Mouse (Mus musculus) cerebellum, adult 18-20 months (tissue): ENCODE data around the gene Pjvk.

Experiments used
- DNase-seq, 2 experiments: peaks; one replicate each; pipeline ENCODE4 v3.0.0; 2021

Gene Pjvk

DNA sequence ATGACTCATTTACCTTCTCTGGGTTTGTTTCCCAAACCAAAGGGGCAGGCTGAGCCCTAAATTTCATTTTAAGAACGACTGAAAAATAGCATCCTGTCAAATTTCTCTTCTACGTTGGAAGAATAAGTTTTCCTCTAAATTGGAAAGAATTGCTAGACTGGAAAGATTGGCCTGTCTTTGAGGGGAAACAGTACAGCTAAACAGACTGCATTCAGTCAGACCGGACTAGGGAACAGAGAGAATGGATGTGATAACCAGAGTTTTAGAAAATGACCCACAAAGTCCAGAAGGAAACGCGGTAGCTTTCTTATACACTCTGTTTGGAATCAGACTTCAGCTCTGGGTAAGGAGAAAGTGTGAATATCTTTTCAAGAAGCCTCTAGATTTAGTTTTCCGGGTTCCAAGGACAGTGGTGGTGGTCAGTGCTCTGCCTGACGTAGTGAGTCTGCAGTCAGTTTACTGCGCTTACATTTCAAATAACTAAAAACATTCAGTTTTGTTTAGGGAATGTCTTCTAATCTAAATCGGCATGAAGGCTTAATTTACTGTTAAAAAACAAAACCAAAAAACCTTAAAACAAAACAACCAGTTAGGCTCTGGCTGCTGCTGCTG is 24.0 kb downstream of the Pjvk start:
- DNase-seq, result peak in 1 of 2 experiments; percentile 14

DNA sequence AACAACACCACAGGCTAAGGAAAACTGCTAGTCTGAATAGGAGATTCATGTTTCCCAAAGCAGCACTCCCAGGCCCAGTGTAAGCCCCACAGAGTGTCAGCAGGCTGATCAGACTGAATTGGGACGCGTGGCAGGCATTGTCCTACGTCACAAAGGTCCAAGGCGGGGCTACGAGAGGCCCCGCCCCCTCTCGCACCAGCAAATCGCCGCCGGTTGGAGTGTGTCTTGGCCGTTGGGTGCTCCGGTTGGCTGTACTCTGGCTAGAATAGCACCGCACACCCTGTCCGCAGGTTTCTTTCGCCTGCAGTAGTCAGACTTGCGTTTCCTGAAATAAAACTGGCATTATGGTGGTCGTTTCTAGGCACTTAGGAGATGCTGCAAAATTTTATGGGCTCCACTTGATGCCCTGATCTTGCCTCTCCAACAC is 24.7 kb downstream of the Pjvk start, which contains the start of gene Fkbp7:
Gene Fkbp7 (minus strand): TSS at position 151 of the 427 bp plus-strand sequence.
- DNase-seq, result peak; percentile 87 to 92

DNA sequence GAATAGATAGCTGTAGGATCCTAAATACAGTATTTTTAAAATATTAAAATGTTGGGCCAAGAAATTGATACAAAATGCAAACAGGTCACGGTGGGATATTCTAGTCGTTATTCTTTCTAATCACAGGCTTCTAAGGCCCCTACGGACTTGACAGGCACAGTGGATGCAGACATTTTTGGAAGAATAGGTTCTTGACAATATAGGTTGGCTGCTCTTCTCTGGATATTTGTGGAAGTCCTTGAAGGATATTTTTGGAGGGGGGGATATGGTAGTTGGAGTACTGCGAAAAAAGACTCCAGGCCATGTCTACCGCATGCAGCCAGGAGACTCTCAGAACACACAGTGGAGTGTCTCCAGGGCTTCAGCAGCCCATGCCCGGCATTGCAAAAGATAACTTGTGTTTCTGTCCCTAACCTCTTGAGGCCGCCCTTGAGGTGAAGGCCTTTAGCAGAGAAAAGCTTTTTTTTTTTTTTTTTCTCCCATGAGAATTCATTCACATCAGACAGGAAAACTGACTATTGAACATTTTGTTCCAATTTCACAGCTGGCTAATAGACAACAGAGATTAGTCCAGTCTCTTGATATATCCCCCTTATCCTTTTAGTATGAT is 25.3 kb downstream of the Pjvk start:
- DNase-seq, result peak; percentile 23 to 41

DNA sequence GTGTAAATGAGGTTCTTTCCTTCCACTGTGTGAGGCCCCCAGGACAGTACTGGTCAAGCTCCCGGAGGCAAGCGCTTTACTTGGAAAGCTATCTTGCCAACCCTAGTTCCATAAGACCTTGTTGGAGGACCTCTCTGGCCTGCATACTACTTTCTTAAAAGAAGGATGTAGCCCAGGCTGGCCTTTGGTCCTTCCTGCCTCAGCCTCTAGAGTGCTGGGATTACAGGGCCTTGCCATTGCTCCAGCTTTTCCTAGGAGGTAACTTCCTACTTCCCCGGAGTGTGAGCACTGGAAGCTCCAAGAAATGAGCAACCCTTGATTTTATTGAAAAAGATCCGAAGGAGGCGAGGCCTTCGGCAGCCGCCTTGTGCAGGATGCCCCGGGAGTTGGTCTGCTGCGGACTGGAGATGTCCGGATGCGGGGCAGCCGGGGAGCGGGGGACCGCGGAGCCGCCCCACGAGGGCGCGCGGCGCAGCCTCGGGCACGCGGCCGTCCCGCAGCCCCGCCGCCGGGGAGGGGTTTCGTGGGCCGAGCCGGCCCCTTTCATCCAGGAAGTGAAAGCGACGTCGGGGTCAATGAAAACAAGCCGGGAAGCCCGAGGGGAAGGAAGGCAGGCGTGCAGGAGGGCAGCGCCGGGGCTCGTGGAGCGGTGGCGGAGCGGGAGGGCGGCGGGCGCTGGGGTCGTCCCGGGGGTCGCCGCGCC is 26.6 kb downstream of the Pjvk start, which contains the start of gene Plekha3:
Gene Plekha3 (plus strand): TSS at position 557 of the 703 bp plus-strand sequence.
- peak; percentile 85 to 88 for DNase-seq

DNA sequence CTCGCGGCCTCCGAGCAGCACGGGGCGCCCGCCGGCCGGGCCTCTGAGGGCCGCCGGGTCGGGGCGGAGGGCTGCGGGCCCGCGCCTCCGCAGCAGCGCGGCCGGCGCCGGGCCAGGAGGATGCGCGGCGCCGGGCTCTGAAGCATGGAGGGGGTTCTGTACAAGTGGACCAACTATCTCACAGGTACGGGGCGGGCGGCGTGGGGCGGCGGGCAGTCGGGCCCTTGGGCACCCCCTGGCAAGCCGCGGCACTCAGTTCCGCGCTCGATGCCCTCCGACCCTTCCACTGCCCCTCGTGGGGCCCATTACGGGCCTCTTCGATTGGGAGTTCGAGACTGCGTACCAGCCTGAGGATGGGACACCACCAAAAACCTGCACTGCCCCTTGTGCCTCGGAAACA is 27.2 kb downstream of the Pjvk start:
- peak in 1 of 2 experiments; percentile 27 for DNase-seq

DNA sequence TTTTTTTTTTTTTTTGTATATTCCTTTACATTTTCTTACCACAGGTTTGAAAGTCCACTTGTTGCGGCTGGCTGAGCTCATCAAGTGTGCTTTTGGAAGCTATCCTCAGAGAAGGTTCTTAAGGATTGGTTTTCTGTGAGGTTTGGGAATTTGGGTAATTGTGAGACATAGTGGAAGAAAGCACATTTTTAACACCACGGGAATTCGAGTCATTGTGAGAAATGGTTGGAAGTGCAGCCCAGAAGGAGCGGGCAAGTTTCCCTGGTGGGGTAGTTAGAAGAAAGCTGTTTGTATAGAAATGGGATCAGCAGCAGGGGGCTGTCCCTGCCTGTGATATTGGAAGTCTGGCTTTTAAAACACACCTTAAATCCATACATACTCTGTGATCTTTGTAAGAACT is 27.7 kb downstream of the Pjvk start:
- no peak for DNase-seq

DNA sequence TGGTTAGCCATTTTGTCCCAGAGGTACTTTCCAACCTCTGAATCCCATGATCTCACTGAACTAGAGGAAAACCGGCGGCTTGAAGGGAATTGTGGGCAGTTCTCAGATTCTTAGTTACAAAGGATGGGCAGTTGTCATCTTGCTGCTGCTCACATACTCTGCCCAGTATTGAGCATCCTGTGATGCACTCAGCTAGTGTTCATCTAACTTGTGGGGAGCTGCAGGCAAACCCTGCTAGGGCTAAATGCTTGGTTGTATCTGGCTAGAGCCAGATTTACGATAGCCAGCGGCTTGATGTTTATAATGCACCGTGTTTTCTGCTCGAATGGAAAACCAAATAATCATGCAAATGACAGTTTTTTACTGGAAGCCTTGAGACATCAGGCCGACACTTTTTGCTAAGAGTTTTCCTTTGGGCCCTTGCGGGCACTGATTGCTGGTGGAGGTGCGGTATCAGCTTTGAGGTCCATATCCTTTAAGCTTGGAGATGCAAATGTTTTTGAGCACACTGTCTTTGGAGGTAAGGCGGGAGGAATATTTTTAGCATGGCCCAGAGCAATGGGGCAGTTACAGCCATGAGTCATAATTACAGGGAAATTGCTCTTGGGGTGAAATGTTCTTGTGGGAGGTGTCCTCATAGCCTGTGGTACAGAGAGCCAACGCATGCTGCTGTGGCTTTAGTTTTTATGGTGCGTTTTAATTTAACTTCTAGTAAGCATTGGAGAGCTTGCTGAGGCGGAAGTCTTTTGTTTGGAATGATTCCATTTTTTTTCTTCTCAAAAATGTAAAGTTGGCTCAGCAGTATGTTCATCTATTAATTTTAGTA is 28.3 kb downstream of the Pjvk start:
- DNase-seq, result peak in 1 of 2 experiments; percentile 7

DNA sequence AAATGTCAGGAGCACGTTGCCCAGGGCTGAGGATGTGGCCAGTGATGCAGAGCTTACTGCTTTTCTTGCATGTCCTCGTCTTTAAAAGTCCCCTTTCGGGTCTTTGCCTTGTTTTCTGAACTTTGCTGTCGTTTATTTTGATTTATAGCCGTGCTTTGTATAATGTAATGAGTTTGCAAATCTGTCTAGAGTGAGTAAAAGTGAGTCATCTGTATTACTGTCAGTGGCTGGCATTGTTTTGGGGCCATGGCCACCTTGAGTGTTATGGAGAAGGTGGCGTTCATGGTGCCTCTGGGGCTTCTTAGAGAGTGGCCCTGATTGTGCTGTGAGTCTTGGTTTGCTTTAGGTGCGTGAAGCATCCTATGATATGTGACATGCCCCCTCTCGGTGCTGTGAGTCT is 34.0 kb downstream of the Pjvk start:
- no peak for DNase-seq

DNA sequence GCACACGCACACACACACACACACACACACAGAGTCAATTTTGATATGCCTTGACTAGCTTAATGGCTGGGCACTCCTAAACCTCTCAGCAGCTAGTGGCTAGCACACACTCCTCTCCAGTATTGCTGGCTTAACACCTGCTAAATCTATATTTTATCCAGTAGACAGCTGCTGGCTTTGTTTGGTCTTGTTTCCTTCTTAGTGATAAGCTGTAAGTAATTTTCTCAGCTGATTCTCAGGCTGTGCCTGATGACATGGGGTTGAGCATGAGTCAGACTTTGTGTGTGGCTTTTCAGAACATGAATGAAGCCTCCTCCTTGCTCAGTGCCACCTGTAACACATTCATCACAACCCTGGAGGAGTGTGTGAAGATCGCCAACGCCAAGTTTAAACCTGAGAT is 38.7 kb downstream of the Pjvk start:
- DNase-seq, result no peak

DNA sequence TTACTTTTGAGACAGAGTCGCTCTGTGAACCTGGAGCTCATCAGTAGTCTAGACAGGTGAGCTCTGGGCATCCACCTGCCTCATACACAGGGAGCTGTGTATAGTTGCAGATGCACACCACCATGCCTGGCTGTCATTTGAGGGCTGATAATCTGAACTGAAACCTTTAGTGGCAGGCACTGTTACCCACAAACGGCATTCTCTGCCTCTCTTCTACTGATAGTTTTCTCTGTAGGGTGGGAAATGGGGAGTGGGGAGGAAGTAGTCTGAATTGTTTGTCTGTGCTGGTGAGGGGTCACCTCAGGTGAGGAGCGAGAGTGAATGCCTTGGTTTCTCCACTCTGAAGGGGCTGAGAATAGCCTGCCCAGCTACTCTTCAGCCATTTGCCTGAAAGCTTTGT is 39.3 kb downstream of the Pjvk start:
- no peak for DNase-seq

DNA sequence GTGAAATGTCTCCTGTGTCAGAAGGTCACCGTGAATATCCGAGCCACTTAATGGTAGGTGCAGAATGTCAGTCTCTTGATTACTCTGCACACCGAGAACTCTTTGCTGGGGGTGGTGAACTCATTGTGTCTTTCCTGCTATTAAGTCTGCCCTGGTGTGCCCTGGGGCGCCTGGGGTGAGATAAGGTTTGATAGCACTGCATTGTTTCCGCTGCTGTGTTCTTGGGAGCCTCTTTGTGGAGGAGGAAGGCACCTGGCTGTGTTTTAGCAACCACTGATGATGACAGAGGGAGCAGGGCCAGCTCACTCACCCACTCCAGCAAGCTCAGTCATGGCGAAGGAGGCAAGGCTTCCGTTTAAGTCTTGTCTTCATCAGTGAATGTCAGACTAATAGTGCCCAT is 39.9 kb downstream of the Pjvk start:
- DNase-seq, result no peak

DNA sequence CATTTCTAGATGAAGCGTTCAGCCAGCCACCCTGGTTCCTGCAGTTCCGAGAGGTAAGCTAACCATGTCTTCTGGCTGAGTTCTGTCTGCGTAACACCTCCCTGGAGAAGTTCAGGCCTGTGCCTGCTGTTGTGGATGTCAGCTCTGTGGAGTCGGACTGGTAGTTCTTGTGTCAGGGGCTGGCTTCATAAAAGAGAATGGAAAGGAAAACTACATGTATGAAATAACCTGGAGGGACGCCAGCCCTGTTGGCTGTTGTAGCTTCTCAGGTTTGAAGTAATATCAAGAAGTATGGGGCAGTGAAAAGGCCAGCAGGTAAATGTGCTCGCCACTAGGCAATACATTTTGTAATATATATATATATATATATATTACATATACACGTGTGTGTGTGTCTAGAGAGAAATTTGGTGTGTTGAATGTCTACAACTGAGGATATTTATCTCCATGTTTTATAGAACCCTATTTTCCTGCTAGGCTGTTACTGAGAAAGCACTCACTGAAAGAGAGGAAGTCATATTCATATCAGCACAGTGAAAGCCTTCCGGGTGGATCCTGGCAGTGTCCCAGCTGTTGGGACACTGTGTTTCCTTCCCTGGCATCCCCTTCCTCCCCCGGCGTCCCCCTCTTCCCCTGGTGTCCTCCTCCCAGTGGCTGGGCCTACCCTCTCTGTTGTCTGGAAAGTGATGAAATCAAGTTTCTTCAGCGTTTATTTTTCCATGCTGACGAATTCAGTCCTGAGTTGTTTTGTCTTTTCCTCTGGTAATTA is 42.3 kb downstream of the Pjvk start:
- DNase-seq, result no peak

DNA sequence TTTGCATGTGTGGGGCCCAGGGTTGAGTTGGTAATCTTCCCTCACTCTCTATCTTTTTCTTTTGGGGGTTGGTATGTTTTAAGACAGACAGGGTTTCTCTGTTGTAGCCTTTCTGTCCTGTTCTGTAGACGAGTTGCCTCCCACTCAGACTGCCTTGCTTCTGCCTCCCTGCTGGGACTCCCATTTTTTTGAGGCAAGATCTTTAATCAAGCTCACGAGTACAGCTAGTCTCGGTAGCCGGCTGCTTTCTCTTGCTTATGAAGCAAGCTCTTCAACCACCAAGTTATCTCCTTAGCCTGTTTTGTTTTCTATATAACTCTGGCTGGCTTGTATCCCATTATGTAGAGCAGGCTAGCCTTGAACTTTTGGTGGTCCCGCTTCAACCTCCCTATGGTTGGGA is 45.5 kb downstream of the Pjvk start:
- DNase-seq, result no peak

DNA sequence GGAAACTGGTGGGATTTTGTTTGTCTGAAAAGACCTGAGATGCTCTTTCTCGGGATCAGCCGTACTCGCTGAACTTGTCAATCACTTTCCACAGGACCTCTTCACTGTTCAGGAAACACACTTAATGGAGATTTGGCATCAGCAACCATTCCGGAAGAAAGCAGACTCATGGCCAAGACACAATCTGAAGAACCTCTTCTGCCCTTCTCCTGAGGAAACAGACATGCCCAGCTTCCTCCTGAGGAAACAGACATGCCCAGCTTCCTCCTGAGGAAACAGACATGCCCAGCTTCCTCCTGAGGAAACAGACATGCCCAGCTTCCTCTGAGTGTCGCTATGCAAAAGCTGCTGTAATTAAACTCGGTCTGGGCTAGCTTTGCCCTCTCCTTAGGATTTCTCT is 47.0 kb downstream of the Pjvk start:
- DNase-seq, result no peak

DNA sequence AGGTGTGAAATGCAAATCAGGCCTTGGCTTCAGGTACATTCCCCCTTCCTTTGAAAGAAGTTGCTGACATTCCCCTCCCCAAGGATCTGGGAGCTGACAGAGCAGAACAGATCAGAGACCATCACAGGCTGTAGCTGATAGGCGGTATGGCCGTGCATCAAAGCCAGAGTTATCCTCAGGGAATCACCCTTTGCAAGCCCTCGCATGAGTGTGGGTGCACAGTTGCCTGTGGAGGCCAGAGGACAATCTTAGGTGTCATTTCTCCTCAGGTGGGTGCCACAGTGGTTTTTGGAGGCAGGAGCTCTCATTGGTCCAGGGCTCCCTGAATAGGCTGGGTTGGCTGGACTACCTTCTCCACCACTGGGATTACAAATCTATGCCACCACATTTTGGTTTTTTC is 53.9 kb downstream of the Pjvk start:
- DNase-seq, result no peak

DNA sequence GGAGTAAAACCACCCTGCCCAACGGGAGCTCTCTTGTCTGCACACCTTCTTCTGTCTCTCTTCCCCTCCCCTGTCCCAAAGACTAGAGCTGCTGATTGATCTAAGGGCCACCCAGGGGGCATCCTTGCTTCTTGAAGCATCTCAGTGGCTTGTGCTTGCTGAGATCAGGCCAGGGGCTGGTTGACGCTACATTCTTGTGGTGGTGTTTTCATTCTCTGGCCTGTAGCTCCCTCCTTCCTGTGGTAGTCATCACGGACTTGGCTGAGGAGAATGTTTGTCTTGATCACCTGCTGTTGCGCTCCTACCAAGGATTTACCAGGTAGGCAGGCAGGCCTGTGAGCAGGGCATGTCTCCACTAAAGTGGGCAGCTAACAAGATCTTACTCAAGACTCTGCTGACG is 54.5 kb downstream of the Pjvk start:
- DNase-seq, result no peak

DNA sequence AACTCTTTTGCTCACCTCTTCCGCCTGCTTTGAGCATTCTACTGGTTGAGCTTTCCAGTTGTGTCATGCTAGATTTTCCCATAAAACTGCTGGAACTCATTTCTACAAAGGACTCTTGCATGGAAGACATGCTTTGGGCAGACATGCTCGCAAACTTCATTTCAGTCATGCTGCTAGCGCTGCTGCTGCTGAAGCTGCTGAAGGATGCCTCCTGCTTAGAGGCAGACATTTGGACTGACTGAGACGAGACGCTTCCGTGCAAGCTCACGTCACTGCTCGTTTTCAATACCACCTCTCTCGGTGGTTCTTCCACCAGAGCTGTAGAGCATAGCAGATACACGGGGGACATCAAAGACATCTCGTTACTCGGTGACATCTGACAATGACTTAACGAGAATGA is 57.4 kb downstream of the Pjvk start:
- no peak for DNase-seq
